Mouse (Mus musculus): ENCODE measurements around the gene Dcakd. TPM values are rescaled to one million over a fixed set of nuclear protein-coding genes. Genes with fewer than 3 reads are reported as not detected.
"Not testable (repeated sequence)": the region's sequence is repeated elsewhere in the genome, so short reads cannot be mapped to it uniquely, and the experiment has no call there.

Dcakd gene
- total RNA-seq, 2 experiments from 2014 or later = 48.3 to 50.9 TPM

GRCm38 (mm10) chr11:102990152-102990663 lies 37.9 kb downstream of the Dcakd start:
- intact Hi-C loops (cut with DNase I) = no loop called here

GRCm38 (mm10) chr11:102989641-102990151 lies 38.4 kb downstream of the Dcakd start:
- Histone ChIP-seq H3K27ac (no peak overlapping the region; the same call in 1 of the 2 replicates), H3K4me3 (peak overlapping the region; percentile 37)
- TF ChIP-seq CTCF (IDR thresholded peaks at IDR 0.05) = no peak
- intact Hi-C loops (cut with DNase I) = no loop called here
- DNase-seq (ENCODE audit: extremely low spot score in 1 of 2, low spot score in 2 of 2) = no peak

More at GRCm38 (mm10) chr11:102990152-102990663, 37.9 kb downstream of the Dcakd start:
- TF ChIP-seq CTCF (IDR thresholded peaks at IDR 0.05) = peak; percentile 50
- Histone ChIP-seq H3K4me3 (peak overlapping the region; percentile 37), H3K27ac (no peak overlapping the region; the same call in 1 of the 2 replicates)
- peak; percentile 47 to 48 for DNase-seq (ENCODE audit: extremely low spot score in 1 of 2, low spot score in 2 of 2)

GRCm38 (mm10) chr11:102985160-102985559 lies 43.0 kb downstream of the Dcakd start:
- no peak overlapping the region for H3K4me3 ChIP-seq
- TF ChIP-seq CTCF (IDR thresholded peaks at IDR 0.05) = no peak
- H3K27ac ChIP-seq = no peak overlapping the region
- intact Hi-C loops (cut with DNase I) = no loop called here
- DNase-seq (ENCODE audit: extremely low spot score in 1 of 2, low spot score in 2 of 2) = no peak

- no peak for TF ChIP-seq CTCF (IDR thresholded peaks at IDR 0.05)
- Histone ChIP-seq H3K27ac (no peak overlapping the region), H3K4me3 (no peak overlapping the region)
- DNase-seq (ENCODE audit: extremely low spot score in 1 of 2, low spot score in 2 of 2) = no peak
- intact Hi-C loops (cut with DNase I) = no loop called here
Observed at GRCm38 (mm10) chr11:102984615-102985014, 43.5 kb downstream of the Dcakd start.

- no peak for DNase-seq (ENCODE audit: extremely low spot score in 1 of 2, low spot score in 2 of 2)
- Histone ChIP-seq H3K27ac (no peak overlapping the region), H3K4me3 (no peak overlapping the region)
- TF ChIP-seq CTCF (IDR thresholded peaks at IDR 0.05) = no peak
- intact Hi-C loops (cut with DNase I) = no loop called here
Observed at GRCm38 (mm10) chr11:102984086-102984485, 44.0 kb downstream of the Dcakd start.

GRCm38 (mm10) chr11:102981151-102981890 lies 46.8 kb downstream of the Dcakd start:
- no peak for TF ChIP-seq CTCF (IDR thresholded peaks at IDR 0.05)
- intact Hi-C loops (cut with DNase I) = no loop called here
- no peak overlapping the region for H3K27ac ChIP-seq
- no peak for DNase-seq (ENCODE audit: extremely low spot score in 1 of 2, low spot score in 2 of 2)
- H3K4me3 ChIP-seq = no peak overlapping the region

- intact Hi-C loops (cut with DNase I) = no loop called here
- H3K4me3 ChIP-seq = no peak overlapping the region
- no peak for TF ChIP-seq CTCF (IDR thresholded peaks at IDR 0.05)
- H3K27ac ChIP-seq = no peak overlapping the region
- DNase-seq (ENCODE audit: extremely low spot score in 1 of 2, low spot score in 2 of 2) = no peak
Observed at GRCm38 (mm10) chr11:102978052-102978666, 50.0 kb downstream of the Dcakd start.

- H3K4me3 ChIP-seq; intact Hi-C loops (cut with DNase I); H3K27ac ChIP-seq; DNase-seq (ENCODE audit: extremely low spot score in 1 of 2, low spot score in 2 of 2): not testable (repeated sequence)
Observed at GRCm38 (mm10) chr11:102975966-102976365, 52.2 kb downstream of the Dcakd start.

GRCm38 (mm10) chr11:102972326-102972725 lies 55.8 kb downstream of the Dcakd start:
- no peak for DNase-seq (ENCODE audit: extremely low spot score in 1 of 2, low spot score in 2 of 2)
- TF ChIP-seq CTCF (IDR thresholded peaks at IDR 0.05) = no peak
- H3K4me3 ChIP-seq = no peak overlapping the region
- intact Hi-C loops (cut with DNase I) = no loop called here
- H3K27ac ChIP-seq = no peak overlapping the region

- Histone ChIP-seq H3K4me3 (no peak overlapping the region), H3K27ac (no peak overlapping the region)
- intact Hi-C loops (cut with DNase I) = no loop called here
- no peak for DNase-seq (ENCODE audit: extremely low spot score in 1 of 2, low spot score in 2 of 2)
- TF ChIP-seq CTCF (IDR thresholded peaks at IDR 0.05) = no peak
Observed at GRCm38 (mm10) chr11:102971604-102972003, 56.5 kb downstream of the Dcakd start.

GRCm38 (mm10) chr11:102964547-102965091 lies 63.5 kb downstream of the Dcakd start:
- DNase-seq (ENCODE audit: extremely low spot score in 1 of 2, low spot score in 2 of 2) = no peak
- intact Hi-C loops (cut with DNase I) = no loop called here
- no peak overlapping the region for H3K4me3 ChIP-seq
- TF ChIP-seq CTCF (IDR thresholded peaks at IDR 0.05) = no peak
- no peak overlapping the region for H3K27ac ChIP-seq

All from left cerebral cortex, adult 2 months (tissue).